Mouse (Mus musculus) liver, postnatal 0 days (tissue): ENCODE measurements around the gene Abhd14b.

ENCODE experiments used
- CTCF ChIP-seq: sonication (generic); IDR thresholded peaks from 2 replicates; pipeline ENCODE4 v1.5.1; 2016; ENCODE audit warnings: antibody characterized with exemption, low read depth
- EP300 ChIP-seq: IDR thresholded peaks from 2 replicates; pipeline ENCODE4 v1.6.1; 2016; ENCODE audit warnings: antibody characterized with exemption, low read depth, mild to moderate bottlenecking

- TF ChIP-seq CTCF (no peak), EP300 (no peak)
These were observed 15.2 kb downstream of the Abhd14b start for GRCm38 (mm10) chr9:106462430-106462800.
